Mouse (Mus musculus): ENCODE results near the gene Lrrc10.
A peak's percentile ranks its signal among the peaks of the same experiment; 100 is the strongest.
"Not testable (repeated sequence)": the region's sequence is repeated elsewhere in the genome, so short reads cannot be mapped to it uniquely, and the experiment has no call there.

Gene Lrrc10

DNA sequence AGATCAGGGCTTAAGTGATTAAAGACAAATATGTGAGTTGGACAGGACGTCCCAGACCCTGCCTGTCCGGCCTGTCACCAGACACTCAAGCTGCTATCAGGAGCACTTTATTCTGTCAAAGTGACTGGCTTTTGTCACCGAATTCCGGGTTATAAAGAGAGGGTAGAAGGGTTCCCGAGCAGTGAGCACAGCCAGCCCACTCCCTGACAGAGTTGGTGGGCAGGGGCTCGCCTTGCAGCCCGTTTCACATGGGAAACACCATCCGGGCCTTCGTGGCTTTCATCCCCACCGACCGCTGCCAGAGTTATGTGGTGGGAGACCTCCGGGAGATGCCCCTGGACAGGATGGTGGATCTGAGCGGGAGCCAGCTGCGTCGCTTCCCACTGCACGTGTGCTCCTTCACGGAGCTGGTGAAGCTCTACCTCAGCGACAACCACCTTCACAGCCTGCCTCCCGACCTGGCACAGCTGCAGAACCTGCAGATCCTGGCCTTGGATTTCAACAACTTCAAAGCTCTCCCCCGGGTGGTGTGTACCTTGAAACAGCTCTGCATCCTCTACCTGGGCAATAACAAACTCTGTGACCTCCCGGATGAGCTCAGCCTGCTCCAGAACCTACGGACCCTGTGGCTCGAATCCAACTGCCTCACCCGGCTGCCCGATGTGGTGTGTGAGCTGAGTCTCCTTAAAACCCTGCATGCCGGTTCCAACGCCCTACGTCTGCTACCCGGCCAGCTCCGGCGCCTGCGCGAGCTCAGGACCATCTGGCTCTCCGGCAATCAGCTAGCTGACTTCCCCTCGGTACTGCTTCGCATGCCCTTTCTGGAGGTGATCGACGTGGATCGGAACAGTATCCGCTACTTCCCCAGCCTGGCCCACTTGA, at the start of gene Lrrc10:
Lrrc10 (plus strand) TSS at position 167 of the 882 bp plus-strand sequence.
- peak; percentile 37 to 66 for DNase-seq

DNA sequence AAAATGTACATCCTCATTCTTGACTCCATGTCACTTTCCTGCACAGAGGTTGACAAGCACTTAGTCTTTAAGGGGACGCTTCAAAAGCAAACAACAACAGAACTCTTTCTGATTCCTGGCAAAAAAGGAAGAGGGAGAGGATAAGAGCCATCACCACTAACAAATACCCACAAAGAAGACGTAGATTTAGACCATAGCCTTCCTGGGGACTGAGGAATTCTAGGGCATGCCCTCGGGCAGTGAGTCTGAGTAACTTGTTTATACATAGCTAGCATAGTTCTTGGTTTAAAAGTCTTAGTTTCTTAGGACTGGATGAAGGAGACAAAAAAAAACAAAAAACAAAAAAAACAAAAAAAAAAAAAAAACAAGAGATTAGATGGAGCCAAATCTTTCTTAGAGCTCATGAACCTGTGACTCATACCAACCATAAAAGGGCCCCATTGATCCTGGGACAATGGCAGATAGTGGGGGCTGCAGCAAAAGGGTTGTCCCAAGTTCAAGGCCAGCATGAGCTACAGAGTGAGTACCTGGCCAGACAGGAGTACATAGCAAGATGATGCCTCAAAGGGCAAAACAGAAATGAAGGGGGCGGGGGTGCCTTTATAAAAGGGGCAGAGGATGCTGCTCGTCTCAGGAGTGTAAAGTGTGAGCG, 49.4 kb upstream of the Lrrc10 start:
- no peak for DNase-seq

DNA sequence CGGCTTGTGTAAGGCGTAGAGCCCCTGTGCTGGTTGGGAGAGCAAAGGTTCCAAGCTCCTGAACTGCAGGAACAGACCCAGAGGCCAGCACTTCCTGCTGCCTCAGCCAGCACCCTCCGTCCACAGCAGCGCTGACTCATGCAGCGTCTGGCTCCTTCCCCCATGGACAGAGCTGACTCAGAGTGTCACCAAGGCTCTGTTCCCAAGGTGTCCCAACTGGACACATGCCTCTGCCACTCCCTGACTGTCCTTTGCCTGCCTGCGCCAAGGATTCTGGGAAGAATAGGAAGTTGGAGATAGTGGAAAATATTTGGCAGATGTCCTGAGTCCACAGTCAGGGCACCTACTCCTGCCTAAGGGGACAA, 48.9 kb upstream of the Lrrc10 start:
- no peak for DNase-seq

DNA sequence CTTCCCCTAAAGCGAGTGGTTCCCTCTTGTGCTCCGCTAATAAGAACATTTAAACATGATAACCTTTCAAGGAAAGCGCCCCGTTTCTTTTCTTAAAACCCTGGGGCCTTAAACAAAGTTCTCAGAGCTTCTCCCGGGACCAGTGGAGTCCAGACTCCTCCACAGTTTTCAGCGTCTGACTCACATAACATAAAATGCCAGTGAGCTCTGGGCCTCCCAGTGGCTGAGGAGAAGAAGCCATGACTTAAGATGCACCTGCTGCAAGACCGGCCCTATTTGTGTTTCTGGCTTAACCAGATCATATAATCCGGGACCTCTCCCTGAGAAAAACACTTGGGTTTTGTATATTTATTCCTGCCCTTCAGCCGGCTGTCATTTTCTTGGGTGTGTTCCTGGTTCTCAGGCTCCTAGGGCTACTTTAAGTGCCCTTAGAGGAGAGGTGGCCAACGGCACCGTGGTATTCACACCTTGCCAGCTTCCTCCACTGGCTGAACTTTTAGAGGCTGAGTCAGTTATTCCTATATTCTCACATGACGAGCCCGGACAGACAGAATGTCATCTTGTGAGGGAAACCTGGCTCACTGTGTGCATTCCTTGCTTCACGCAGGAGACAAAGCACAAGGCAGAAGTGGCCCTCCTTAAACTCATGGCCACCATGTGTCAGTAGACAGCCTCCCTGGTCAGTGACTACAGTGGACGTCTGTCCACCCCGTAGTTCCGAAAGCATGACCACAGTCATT, 46.3 kb upstream of the Lrrc10 start:
- no peak for DNase-seq

DNA sequence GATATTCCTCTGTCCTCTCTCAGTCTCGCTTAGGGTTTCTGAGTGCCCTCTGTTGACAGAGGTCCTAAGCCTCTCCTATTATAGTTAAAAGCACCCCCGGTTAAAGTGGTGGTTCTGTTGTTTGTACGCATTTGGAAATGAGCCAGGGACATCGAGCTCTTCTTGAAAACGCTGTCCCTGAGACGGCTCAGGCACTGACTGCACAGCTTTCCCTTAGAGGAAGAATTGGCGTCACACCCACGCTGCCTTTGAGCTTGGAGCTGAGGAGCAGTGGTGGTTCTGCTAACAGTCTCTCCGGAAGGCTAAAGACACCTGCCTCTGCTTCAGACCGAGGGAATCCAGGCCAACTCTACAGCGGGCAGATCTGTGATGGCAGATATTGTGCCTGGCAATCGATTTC, 44.2 kb upstream of the Lrrc10 start:
- DNase-seq = no peak

DNA sequence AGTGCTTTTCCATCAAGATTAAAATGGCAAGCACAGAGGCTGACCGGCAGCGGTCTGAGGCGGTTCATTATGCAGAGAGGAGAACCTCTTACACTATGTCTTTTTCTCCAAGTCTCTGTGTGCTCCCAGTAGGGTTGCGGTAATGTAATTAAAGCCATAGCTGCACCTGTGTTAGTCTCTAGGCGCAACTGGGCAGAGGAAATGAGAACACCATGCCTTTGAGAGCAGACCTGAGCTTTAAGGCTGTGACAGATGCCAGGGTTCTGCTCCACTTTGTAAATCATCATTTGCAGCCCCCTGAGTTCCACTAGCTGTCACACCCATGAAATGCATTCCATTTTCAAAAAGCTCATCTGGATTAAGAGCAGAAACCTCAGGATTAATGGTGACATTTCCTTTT, 40.4 kb upstream of the Lrrc10 start:
- DNase-seq = no peak

DNA sequence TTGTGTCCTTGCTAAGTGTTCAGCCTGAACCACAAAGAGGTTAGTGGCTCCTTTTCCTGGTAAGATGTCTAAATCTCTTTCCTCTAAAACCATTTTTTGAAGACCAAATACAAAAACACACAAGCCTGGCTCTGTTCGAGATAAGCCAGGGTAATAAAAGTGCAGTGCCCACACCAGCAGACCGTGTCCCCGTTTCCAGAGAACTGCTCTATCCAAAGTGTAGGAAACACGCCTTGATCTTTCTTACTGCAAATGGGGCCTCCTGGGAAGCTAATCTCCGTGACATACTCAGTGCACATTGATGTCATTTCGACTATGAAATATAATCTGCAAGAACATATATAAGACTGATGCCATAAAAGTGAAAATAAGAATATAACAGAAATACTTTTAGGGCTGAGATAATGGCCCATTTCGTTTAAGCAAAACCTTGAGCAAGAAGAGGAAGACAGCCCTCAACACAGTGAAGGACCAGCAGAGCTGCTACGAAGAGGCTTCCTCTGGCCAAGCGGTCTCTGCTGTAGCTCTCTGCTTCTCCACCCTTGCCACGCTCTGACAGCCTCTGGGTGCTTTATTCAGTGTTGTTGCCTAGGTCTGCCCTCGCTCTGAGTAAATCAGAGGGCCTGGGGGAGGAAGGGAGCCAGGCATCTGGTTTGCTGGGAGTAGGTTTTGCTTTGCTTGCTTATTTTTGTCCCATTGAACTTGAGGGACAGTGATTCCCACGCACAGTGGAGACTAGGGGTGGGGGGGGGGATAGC, 39.3 kb upstream of the Lrrc10 start:
- no peak for DNase-seq

DNA sequence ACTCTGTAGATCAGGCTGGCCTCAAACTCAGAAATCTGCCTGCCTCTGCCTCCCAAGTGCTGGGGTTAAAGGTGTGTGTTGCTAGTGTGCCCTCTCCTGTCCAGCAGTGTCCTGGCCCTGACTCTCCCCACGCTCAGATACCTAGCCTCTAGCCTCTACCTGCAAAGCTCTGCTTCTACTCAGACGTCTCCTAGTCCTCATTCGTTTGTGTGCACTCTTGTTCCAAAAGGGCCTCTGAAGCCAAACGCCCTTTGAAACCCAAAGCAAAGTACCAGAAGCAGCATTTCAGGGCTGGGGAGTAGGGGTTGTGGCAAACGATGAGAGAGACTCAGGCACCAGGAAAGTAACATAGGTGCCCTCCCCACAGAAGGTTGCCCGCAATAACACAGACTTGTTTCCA, 35.5 kb upstream of the Lrrc10 start:
- DNase-seq = no peak

DNA sequence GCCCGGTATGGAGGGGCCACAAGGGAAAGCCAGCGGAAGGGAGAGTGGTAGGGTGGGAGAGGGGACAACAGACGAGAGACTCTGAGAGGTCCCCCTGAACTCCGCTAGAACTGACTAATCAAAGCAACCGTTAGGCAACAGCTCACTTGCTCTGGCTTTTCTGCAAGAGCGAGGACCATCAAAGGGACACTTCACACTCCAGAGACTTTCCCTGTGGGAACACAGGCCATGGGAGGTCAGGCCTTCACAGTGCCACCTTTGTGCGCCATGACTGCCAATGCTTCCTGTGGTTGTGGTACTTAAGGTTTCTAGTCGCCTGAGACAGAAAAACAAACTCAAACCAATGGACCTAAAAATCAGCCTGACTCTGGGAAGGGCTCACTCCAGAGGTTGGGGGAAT, 34.1 kb upstream of the Lrrc10 start:
- no peak for DNase-seq

DNA sequence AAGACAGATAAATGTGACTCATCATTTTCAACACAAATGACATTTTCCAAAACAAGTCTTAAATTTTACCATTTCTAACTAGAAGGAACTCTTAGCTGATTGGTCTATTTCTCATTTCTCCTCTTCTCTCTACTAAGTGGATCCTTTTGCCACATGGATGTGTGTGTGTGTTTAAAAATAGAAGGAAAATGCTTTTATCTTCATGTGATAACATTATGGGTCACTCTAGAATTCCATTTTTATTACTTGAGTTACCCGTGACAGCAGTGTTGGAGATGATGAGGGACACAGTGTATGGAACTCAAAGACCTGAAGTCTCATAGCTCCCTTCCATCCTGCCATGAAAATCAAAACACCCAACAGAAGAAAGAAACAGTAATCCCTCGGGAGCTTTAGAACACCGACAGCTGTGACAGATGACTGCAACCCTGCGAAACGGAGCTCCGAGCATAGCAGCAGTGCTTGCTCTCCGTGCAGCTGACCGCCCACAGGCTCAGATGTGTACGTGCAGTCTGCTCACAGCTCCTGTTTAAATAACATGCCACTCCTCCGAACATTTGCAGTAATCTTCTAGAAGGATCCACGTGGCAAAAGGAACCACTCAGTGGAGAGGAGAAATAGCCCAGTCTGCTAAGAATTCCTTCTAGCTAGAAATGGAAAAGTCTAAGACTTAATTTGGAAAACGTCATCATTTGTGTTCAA, 31.3 kb upstream of the Lrrc10 start:
- DNase-seq = no peak

DNA sequence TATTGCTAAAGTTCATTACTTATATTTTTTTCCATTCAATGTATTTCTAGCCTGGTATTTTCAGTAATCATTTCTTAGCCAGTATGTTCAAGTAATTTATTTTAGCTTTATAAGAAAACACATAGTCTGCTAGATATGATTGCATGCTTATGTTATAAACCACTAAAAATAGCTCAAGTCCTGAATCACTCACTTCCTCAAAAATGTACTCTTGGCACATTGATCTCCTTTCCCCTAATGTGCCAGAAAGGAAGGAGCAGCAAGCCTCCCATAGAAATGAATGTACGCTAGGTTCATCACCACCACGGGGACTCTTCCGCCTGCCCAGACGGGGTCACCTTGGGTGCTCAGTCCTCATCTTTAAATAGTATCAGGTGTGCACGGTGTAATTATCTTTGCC, 30.6 kb upstream of the Lrrc10 start:
- DNase-seq = no peak

DNA sequence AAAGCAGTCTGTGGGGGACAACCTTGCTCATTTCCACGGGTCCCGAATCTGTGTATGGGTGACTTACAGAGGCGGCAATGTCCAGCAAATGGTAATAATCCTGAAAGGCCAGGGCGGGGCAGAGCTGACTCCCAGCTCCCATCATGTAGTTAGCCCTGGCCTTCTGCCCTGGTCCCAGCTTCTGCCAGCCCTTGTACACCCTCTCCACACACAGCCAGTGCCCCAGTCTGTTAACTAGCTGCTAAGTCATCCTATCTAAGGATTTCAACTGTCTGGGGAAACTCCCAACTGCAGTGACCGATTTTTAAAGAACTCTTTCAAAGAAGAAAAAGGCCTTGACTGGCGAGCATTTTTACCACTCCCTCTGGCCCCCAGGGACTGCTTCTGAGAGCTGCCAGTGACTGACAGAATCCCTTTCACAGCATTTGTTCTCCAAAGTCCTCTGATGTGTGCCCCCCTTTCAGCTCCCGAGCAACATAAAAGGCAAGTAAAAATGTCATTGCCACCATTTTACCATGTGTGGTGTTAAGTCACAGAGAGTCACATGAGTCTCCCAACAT, 26.8 kb upstream of the Lrrc10 start:
- no peak for DNase-seq

DNA sequence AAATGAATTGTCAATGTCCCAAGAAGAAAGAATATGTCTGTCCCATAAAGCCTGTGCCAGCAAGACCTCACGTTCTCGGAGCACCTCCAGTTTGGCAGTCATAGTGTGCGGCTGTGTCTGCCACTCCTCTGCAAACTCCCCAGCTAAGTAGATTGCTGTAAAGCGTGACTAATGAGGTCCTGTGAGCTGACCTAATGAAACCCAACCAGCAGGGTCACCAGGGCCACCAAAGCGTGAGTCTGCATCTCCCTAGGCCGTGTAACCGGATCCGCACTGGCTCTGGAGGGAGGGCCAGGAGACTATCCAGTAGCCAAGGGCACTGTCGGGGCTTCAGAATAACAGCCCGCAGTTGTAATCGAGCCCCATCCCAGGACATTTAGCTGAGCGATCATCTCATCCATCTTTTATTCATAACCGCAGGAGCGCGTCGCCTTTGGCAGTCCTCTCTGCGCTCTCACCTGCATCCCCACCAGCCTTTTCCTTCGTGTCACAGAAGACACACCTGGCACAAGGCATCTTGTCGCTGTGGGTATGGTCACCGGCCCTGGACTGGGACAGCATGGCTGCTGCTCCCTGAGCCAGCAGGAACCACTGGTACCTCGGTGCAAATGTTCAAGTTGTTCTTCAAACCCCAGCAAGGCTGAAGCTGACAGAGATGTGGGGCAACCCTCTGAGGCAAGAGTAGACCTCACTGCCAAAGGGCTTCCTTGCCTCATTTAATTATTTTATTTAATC, 24.0 kb upstream of the Lrrc10 start:
- DNase-seq = no peak

DNA sequence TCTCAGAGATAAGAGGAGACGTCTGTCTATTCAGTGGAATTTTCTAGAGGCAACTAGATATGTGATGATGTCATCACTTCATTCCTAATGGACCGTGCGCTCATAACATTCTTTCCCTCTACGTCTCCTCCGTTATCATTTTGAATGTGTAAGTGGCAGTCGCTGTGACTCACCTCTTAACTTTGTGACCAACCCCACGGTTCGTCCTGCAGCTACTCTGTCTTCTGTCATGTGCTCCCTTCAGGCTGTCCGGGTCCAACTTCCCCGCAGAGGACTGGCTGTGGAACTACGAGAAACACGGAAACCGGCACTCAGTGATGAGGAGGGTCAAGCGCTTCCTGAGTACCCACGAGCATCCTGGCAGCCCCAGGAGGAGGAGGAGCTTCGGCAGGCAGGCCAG, 21.4 kb upstream of the Lrrc10 start:
- no peak for DNase-seq

DNA sequence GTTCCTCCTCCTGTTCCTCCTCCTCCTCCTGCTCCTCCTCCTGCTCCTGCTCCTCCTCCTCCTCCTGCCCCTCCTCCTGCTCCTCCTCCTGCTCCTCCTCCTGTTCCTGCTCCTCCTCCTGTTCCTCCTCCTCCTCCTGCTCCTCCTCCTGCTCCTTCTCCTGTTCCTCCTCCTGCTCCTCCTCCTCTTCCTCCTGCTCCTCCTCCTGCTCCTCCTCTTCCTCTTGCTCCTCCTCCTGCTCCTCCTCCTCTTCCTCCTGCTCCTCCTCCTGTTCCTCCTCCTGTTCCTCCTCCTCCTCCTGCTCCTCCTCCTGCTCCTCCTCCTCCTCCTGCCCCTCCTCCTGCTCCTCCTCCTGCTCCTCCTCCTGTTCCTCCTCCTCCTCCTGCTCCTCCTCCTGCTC, 19.4 kb upstream of the Lrrc10 start:
- DNase-seq = not testable (repeated sequence)

DNA sequence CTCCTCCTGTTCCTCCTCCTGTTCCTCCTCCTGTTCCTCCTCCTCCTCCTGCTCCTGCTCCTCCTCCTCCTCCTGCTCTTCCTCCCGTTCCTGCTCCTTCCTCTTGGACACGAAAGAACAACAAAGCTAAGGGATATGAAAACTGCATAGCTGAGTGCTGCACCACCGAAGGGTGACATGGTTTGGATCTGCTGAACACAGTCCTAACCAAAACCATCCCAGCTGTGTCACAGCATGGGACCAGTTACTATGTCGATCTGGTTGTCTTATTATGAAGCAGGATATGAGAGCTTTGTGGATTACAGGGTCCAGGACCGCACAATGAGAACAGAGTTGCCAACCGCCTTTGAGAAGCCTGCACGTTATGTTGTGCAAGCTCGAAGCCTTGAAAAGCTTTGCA, 19.0 kb upstream of the Lrrc10 start:
- DNase-seq = no peak

DNA sequence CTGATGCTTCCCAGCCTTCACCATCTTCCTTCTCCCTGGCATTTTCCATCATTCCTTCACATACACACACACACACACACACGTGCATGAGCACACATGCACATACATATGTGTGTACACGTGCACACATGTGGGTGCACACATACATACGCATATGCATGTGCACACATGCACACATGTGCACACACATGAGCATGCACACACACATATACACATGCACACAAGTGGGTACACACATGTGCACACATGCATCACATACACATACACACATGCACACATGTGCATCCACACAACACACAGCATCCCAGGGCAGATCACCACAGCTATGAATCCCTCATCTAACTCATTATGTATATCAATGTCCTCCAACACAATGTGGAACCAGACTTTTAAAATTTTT, 14.0 kb upstream of the Lrrc10 start:
- no peak for DNase-seq

DNA sequence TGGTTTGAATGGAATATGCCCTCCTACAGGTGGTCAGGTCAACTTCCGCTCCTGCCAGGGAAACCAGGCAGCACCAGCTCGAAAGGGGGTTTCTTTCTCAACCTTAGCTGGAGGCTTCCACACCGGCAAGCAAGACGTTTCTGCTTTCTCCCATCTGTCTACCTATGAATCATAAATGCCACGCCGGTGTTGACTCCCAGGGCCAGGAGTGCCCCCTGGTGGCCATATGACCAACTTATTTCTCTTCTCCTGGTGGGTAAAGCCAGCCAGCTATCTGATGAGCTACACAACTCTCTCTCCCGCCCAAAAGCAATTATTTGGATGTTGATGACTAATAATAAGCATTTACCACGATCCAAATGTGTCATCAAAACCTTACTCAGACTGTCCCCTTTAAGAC, 11.4 kb upstream of the Lrrc10 start:
- peak; percentile 68 to 72 for DNase-seq

DNA sequence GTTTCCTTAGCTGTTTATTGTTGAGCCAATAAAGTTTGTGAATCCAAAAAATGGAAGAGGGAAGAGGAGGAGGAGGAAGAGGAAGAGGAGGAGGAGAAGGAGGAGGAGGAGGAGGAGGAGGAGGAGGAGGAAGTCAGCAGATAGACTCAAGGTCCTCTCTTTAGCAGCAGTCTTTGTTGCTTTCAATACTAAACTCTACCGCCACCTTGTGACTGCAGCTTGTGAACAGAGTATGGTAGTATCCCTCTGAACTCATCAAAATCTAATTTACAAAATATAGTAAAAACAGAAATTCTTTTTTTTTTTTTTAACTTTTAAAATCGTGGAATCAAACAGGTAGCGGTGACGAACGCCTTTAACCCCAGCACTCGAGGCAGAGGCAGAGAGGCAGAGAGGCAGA, 4.8 kb upstream of the Lrrc10 start:
- DNase-seq = no peak

DNA sequence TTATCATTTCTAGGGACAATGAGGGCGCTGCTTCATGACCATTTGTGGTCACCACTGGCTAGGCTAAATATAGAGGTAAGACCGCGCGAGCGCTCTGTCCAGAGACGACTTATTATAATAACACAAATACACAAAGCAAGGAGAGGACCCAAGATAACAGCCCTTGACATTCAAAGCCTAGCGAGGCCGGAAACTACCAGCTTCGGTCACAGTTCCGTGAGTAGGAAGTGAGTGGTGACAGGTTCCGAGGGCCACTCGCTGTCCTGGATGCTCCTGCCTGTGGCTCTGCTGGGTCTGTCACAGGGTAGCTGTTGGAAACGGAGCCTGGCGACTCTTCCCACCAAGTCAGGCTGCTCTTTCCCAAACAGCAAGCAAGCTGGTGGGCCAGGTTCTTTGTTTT, 2.8 kb upstream of the Lrrc10 start:
- DNase-seq = no peak

DNA sequence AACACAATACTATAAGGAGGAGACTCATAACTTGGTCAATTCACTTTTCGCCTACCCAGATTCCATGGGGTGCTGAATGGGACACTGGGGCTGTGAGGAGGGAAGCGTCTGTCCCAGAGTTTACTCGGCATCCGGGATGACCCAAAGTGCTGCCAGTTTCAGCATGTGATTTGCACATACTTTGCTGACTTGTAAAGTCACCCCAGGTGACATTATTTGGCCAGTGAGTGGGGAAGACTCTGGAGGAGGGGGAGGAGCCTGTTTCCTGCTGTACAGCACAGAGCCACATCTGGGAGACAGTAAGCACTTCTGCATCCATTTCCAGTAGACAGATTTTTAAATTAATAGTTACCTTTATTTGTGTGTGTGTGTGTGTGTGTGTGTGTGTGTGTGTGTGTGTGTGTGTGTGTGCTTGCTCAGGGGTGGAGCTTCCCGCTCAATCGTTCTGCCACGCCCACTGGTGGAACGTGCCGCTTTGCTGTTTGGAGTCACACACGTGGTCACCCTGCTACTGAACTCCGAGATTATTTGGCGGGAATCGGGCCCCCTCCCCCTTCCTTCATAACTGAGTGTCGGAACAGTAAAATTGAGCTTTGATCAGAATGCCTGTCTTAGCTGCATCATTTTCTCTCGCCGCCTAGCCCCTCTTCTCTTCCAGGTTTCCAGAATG, 1.5 kb upstream of the Lrrc10 start:
- DNase-seq = not testable (repeated sequence)
